Mouse (Mus musculus) heart, embryonic 14.5 days (tissue): Measurements from ENCODE around the gene Srp54c. TPM values are rescaled to one million over a fixed set of nuclear protein-coding genes. Genes with fewer than 3 reads are reported as not detected.

Source experiments
- ATAC-seq: fragments of 200-750 bp; cut with Nextera tagmentation; 2 replicates; pipeline ENCODE4 v1.8.0; 2017; ENCODE audit warnings: low read depth, moderate TSS enrichment; ENCODE audit not compliant: insufficient number of reproducible peaks, insufficient read depth, low FRiP score
- H3K27ac ChIP-seq, 2 experiments: fragments of 200-500 bp in 1 of 2; fragments of 300-500 bp in 1 of 2; sonication (generic) in 1 of 2; replicated peaks in 1 of 2; 2 replicates each; pipeline ENCODE4 v1.5.1; 2012 to 2014; ENCODE audit warnings: low read depth in 2 of 2, low read length in 2 of 2, control low read depth in 1 of 2, mild to moderate bottlenecking in 1 of 2, mixed read lengths in 1 of 2; ENCODE audit not compliant: control insufficient read depth in 1 of 2, insufficient read depth in 1 of 2
- H3K27me3 ChIP-seq: fragments of 300-500 bp; sonication (generic); 2 replicates; pipeline ENCODE4 v1.6.1; 2014; ENCODE audit warnings: mild to moderate bottlenecking, low read length, control low read depth; ENCODE audit not compliant: control insufficient read depth, insufficient read depth
- H3K36me3 ChIP-seq: fragments of 300-500 bp; sonication (generic); 2 replicates; pipeline ENCODE4 v1.6.1; 2014; ENCODE audit warnings: mild to moderate bottlenecking, control low read depth, low read length, mixed read lengths; ENCODE audit not compliant: control insufficient read depth, insufficient read depth
- H3K4me1 ChIP-seq, 2 experiments: fragments of 200-500 bp in 1 of 2; fragments of 300-500 bp in 1 of 2; sonication (generic) in 1 of 2; 2 replicates each; pipeline ENCODE4 v1.6.1; 2012 to 2014; ENCODE audit warnings: low read length in 2 of 2, control low read depth in 1 of 2, mixed read lengths in 1 of 2; ENCODE audit not compliant: control insufficient read depth in 2 of 2, insufficient read depth in 2 of 2
- H3K4me2 ChIP-seq: fragments of 300-500 bp; sonication (generic); 2 replicates; pipeline ENCODE4 v1.6.1; 2014; ENCODE audit warnings: mild to moderate bottlenecking, low read length
- H3K4me3 ChIP-seq, 2 experiments: fragments of 200-500 bp in 1 of 2; fragments of 300-500 bp in 1 of 2; sonication (generic) in 1 of 2; 2 replicates each; pipeline ENCODE4 v1.5.1; 2012 to 2014; ENCODE audit warnings: low read length in 2 of 2, mild to moderate bottlenecking in 2 of 2, control low read depth in 1 of 2, low read depth in 1 of 2, moderate library complexity in 1 of 2; ENCODE audit not compliant: control insufficient read depth in 1 of 2, insufficient read depth in 1 of 2
- H3K9ac ChIP-seq: fragments of 300-500 bp; sonication (generic); 2 replicates; pipeline ENCODE4 v1.6.1; 2014; ENCODE audit warnings: mild to moderate bottlenecking, low read length
- H3K9me3 ChIP-seq: fragments of 300-500 bp; sonication (generic); 2 replicates; pipeline ENCODE4 v1.6.1; 2016; ENCODE audit warnings: low read length, control low read depth; ENCODE audit not compliant: control insufficient read depth
- WGBS: fragments of 180-500 bp; shearing (Covaris S2); extraction: QIAGEN DNeasy Blood & Tissue Kit; methylation state at CpG from one replicate; pipeline ENCODE4 v1.1.7; 2014; 5-methylcytosine and 5-hydroxymethylcytosine counted together
- polyA plus RNA-seq: library from polyadenylated mRNA; unstranded; fragments of >200 nt; fragmentation: Nextera tagmentation; extraction: Ambion mirVana; gene quantifications from 2 replicates; pipeline ENCODE4 v1.2.1, GENCODE M21; 2014

The Srp54c gene
- polyA plus RNA-seq, 1 experiment from 2014 or later = 58.9 TPM

DNA sequence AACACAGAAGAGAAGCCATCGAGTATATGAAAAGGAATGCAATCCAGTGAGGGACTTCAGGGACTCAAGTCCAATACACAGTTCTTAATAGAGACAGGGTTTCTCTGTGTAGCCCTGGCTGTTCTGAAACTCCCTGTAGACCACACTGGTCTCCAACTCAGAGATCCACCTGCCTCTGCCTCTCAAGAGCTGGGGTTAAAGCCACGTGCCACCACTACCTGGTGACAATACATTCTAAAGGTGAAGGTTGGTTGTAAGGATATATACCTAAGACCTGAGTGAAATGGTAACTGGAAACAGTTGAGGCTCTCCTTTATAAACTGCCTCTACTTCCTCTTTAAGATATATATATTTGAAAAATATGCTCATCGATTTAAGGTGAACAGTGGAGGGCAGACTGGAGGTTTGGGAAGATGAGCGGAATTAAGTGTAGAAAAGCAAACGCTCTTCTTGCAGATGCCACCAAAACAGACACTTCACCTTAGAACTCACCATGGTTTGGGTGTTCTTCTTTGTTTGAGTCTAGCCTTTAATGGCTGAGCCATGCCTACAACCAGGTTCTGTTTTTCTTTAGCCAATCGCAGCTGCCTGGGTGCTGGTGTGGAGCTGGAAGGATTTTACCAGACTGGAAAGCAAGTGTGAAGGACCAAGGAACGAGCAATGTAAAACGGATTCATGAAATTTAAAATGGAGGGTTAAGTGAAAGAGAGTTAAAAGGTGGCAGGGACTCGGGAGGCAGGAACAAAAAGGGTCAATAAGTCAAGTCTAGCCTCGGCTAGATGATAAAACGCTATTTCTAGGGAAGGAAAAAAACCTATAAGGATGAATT is 71.7 kb downstream of the Srp54c start:
- peaks cover 31% of the 10 kb centered on the region for H3K36me3 ChIP-seq
- ATAC-seq = no peak
- H3K27ac ChIP-seq = peak overlapping the region; percentile 96
- peak overlapping the region; percentile 82 for H3K9ac ChIP-seq
- no peaks in the 10 kb centered on the region for H3K9me3 ChIP-seq
- peaks cover 2 to 19% of the 10 kb centered on the region in 2 experiments; a peak in 3 of 4 replicates for H3K4me1 ChIP-seq
- 43% methylated on average over 11 of the region's 11 CpGs for whole genome bisulfite sequencing
- H3K4me2 ChIP-seq = peak overlapping the region; percentile 72
- peak overlapping the region; percentile 70 to 80 for H3K4me3 ChIP-seq
- no peaks in the 10 kb centered on the region for H3K27me3 ChIP-seq

GRCm38 (mm10) chr12:55302485-55303441 is 72.8 kb downstream of the Srp54c start, which contains the start of gene Ppp2r3c:
Gene Ppp2r3c (minus strand): TSS chr12:55302998.
- Histone ChIP-seq H3K4me2 (peak within 1 kb of the TSS; percentile 72), H3K36me3 (peaks cover 21% of the 10 kb centered on the region), H3K27me3 (no peaks in the 10 kb centered on the region), H3K9ac (peak within 1 kb of the TSS; percentile 82), H3K4me3 (peak within 1 kb of the TSS; percentile 70 to 80), H3K27ac (peak within 1 kb of the TSS; percentile 96), H3K4me1 (peaks cover 2 to 19% of the 10 kb centered on the region in 2 experiments; a peak in 3 of 4 replicates), H3K9me3 (no peaks in the 10 kb centered on the region)
- WGBS = under 1% methylated on average over 55 of the region's 55 CpGs
- peak; percentile 91 for ATAC-seq

DNA sequence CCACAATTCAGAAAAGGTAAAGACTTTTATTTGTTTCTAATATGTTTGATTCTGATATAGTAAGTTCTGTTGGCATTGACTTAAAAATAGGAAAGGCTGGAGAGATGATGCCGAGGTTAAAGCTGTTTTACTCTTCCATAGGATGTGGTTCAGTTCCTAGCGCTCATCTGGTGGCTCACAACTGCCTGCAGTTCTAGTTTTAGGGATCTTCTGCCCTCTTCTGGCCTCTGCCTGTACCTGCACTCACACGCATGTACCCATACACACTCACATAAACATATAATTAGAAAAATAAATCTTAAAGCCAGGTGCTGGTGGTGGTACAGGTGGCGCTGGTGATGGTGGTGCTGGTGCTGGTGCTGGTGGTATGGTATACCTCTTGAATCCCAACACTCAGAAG is 76.4 kb downstream of the Srp54c start:
- WGBS = 92% methylated on average over 4 of the region's 4 CpGs
- H3K27me3 ChIP-seq = no peaks in the 10 kb centered on the region
- no peak overlapping the region for H3K9ac ChIP-seq
- H3K9me3 ChIP-seq = no peaks in the 10 kb centered on the region
- H3K4me1 ChIP-seq = peaks cover 2 to 12% of the 10 kb centered on the region in 2 experiments
- ATAC-seq = no peak
- H3K27ac ChIP-seq = no peak overlapping the region
- H3K36me3 ChIP-seq = peaks cover 24% of the 10 kb centered on the region
- no peak overlapping the region for H3K4me2 ChIP-seq
- H3K4me3 ChIP-seq = no peak overlapping the region

- ATAC-seq = no peak
- Histone ChIP-seq H3K4me3 (no peak overlapping the region), H3K4me1 (peaks cover 0 to 7% of the 10 kb centered on the region in 2 experiments; a peak in 3 of 4 replicates), H3K9ac (no peak overlapping the region), H3K27ac (0 out of 4 replicates have a peak overlapping the region, but pooled peaks of 1 of the 2 experiments have one; percentile 22), H3K36me3 (peaks cover 25% of the 10 kb centered on the region), H3K27me3 (no peaks in the 10 kb centered on the region), H3K9me3 (no peaks in the 10 kb centered on the region), H3K4me2 (no peak overlapping the region)
- WGBS = 84% methylated on average over 6 of the region's 6 CpGs
Measured at GRCm38 (mm10) chr12:55307566-55307965, 77.6 kb downstream of the Srp54c start.

DNA sequence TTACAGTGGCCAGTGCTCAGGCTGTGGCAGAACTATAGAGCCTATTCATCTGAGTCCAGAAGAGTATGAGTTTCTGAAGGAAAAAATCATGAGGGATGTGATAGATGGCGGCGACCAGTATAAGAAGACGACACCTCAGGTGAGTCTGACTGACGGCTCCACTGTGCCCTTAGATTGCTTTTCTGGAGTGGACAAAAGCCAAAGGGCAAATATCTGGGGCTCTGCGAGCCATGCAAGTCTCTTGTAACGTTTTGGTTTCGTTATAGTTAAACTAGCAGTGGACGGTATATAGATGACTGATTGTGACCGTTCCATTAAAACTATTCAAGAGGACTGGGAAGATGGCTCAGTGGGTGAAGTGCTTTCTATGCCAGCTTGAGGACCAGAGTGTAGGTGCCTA is 78.8 kb downstream of the Srp54c start:
- H3K4me1 ChIP-seq = peaks cover 0 to 5% of the 10 kb centered on the region in 2 experiments; a peak in 3 of 4 replicates

DNA sequence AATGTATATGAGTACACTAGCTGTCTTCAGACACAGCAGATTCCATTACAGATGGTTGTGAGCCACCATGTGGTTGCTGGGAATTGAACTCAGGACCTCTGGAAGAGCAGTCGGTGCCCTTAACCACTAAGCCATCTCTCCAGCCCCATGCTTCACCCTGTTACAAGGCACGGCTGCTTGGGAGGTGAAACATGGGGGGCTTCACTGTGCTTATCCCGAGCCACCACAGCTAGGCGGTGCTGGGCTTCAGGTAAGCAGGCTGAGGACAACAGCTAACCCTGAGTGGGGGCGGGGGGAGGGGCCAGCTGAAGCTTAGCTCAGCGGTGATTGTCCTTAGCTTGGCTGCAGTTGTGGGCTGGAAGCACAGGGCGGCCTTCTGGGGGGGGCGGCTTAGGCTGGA is 79.5 kb downstream of the Srp54c start:
- Histone ChIP-seq H3K27me3 (no peaks in the 10 kb centered on the region), H3K9me3 (no peaks in the 10 kb centered on the region), H3K9ac (no peak overlapping the region), H3K4me3 (no peak overlapping the region), H3K36me3 (peaks cover 25% of the 10 kb centered on the region), H3K4me1 (no peaks in the 10 kb centered on the region; a peak in 1 of 4 replicates), H3K27ac (no peak overlapping the region), H3K4me2 (no peak overlapping the region)
- no peak for ATAC-seq
- WGBS = 75% methylated on average over 8 of the region's 8 CpGs

More for the DNA sequence above, 78.8 kb downstream of the Srp54c start:
- Histone ChIP-seq H3K27ac (no peak overlapping the region), H3K27me3 (no peaks in the 10 kb centered on the region), H3K36me3 (peaks cover 25% of the 10 kb centered on the region), H3K4me2 (no peak overlapping the region), H3K9ac (no peak overlapping the region), H3K4me3 (no peak overlapping the region), H3K9me3 (no peaks in the 10 kb centered on the region)
- WGBS = 92% methylated on average over 9 of the region's 9 CpGs
- no peak for ATAC-seq

DNA sequence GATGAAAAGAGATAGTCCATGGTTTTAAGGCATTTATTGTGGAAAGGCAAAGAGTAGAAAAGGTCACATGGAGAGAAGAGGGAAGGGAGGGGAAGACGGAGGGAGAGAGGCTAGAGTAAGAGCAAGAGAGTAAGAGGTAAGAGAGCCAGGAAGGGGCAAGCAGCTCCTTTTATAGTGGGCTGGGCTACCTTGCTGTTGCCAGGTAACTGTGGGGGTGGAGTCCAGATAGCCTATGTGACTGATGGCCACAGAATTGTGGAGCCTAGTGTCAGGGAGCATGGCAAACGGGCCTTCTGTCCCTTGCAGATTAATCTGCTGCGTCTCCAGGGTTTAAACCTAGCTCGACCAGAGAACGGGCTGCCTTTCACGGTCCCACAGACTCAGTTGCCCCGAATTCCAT is 81.9 kb downstream of the Srp54c start:
- Histone ChIP-seq H3K4me2 (no peak overlapping the region), H3K4me1 (no peaks in the 10 kb centered on the region; a peak in 1 of 4 replicates), H3K9ac (no peak overlapping the region), H3K9me3 (no peaks in the 10 kb centered on the region), H3K36me3 (peaks cover 20% of the 10 kb centered on the region), H3K4me3 (no peak overlapping the region), H3K27me3 (no peaks in the 10 kb centered on the region), H3K27ac (no peak overlapping the region)
- WGBS = 84% methylated on average over 7 of the region's 7 CpGs
- ATAC-seq = no peak
